Mouse (Mus musculus) erythroblast, embryonic 14.5 days (primary cell): ENCODE measurements around the gene Il31ra.

Source experiments
- GATA1 ChIP-seq: IDR thresholded peaks from 2 replicates; pipeline ENCODE4 v1.6.1; 2012; ENCODE audit warnings: low read length, inconsistent platforms, mixed read lengths
- TAL1 ChIP-seq: IDR thresholded peaks from 3 replicates; pipeline ENCODE4 v1.6.1; 2012; ENCODE audit warnings: low read length, inconsistent platforms, mixed read lengths

DNA sequence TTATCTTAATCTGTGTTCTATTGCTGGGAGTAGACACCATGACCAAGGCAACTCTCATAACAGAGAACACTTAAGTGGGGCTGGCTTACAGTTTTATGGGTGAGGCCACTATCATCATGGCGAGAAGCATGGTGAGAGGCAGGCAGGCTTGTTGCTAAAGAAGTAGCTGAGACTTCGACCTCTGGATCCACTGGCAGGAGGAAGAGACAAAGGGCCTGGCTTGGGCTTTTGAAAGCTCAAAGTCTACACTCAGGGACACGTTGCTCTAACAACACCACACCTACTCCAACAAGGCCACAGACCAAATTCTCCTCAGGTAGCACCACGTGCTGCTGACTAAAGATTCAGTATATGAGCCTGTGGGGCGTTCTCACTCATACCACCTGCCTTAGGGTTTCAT, 107.9 kb downstream of the Il31ra start:
- TF ChIP-seq GATA1 (no peak), TAL1 (no peak)
